Mouse (Mus musculus): Measurements from ENCODE around the gene Ankle2.

The Ankle2 gene

DNA sequence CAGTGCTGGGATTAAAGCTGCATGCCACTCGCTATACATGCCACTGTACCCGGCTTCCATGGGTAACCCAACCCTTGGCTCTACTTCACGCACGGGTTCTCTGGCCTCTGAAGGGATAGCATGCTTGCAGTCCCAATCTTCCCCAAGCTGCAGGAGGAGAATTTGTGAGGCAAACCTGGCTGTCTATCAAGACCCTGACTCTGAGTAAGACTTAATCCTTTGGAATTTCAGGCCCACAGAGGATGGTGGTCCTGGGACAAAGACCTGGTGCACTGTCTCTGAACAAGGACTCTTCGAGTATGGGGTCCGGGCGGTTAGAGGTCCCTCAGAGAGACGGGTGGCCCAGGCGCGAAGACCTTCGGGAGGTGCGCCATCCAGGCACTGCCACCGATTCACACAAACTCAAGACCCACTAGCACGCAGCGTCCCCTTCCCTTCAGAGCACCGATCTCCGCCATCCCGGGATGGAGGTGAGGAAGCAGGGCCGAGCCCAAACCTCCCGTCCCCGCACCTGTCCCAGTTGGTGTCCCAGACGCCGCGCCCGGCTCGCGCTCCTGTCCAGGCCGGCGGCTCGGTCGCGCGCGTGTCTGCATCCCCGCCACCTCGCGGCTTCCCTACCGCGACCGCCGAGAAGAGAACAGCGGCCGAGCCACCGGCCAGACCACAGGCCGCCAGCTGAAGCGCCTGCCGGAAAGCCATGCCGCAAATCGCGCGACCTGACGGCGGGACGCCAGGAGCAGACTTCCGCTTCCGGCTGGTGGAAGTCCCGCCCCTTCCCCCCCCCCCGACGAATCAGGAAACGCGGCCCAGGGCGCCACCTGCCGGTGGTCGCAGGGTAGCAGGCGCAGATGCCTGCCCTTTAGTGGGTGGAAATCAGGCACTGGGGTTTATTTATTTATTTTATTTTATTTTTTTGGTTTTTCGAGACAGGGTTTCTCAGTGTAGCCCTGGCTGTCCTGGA is 38.6 kb downstream of the Ankle2 start, which contains the start of gene Pgam5:
TSS of gene Pgam5 (minus strand) at position 773 of the 961 bp plus-strand sequence.
- ChIA-PET CTCF (interaction anchor here (0.5 to 1.9 kb wide), 13 partner anchors 9 to 1476 kb away, joined by 3 to 16 read pairs (median 3); partner anchors contain the start of genes Pole (in 2 of the 4) and Pxmp2 (in 2 of the 4)), POLR2A (interaction anchor here (0.6 to 4.0 kb wide), 44 partner anchors 9 to 1758 kb away, joined by 3 to 77 read pairs (median 5); partner anchors contain the start of genes Pole (in 4 of the 4), Pxmp2 (in 4 of the 4), Ankle2 (in 2 of the 4) and Chfr (in 1 of the 4))

DNA sequence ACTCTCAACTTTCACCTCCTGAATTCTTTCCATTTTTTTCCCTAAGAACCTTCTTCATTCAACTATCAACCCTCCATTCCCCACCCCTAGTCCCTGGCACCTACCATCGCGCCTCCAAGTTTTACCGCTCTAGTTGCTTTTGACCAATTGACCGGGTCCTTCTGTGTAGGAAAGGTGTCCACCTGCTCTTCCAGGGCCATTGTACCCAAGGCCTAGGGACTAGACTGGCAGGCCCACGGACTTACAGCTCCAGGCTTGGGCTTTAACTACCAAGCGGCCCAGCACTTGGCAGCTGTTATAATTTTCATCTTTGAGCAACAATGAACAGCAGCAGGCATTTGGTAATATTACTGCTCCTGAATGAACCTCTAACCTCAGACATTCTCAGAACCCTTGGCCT is 39.4 kb downstream of the Ankle2 start:
- CTCF ChIA-PET = interaction anchor here in 2 of 4 experiments (1.2 to 1.9 kb wide), 2 partner anchors 14 to 15 kb away, joined by 4 to 16 read pairs; partner anchors contain the start of genes Pole (in 1 of the 2) and Pxmp2 (in 1 of the 2)
- POLR2A ChIA-PET = interaction anchor here in 3 of 4 experiments (0.5 to 4.0 kb wide), 12 partner anchors 9 to 474 kb away, joined by 3 to 77 read pairs (median 6); partner anchors contain the start of genes Pole (in 3 of the 3), Pxmp2 (in 3 of the 3), Ankle2 (in 2 of the 3) and Gtpbp6 (in 1 of the 3)

DNA sequence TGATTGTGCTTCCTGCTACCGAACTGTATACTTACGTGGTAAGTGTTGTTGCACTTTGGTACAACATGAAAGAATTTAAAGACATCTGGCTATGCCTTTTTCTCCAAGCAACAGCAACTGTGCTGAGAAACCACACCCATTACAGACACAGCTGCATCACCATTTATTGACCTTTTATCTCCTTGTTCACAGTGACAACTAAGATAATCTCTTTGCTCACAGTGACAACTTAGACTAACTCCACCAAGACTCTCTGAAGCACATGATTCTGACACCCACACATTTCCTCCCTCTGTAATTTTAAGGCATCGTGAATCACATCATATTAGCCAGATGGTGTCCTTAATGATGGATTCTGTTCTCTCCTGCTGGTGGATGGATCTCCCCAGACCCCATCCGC is 43.3 kb downstream of the Ankle2 start:
- POLR2A ChIA-PET = interaction anchor here in 2 of 4 experiments (1.6 to 3.1 kb wide), 2 partner anchors 12 kb away, joined by 5 to 27 read pairs; partner anchors contain the start of genes Pole (in 2 of the 2) and Pxmp2 (in 2 of the 2)
- CTCF ChIA-PET = no interaction called here

DNA sequence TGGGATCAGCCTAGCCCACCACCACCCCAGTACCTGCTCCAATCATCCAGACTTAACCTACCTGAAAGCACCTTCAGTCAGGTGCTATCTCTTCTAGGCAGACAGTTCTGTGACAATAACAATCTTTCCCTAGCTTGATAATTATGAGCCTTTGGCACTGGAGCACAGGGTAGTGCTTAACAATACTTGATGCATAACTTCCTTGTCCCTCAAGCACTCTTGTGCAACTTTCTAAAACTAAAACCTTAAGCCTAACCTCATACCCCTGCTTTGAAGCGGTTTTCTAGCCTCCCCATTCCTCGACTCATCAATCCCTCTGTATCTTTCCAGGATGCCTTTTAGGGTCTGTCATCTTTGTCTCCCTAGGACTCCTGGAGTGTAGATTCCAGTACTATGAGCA is 44.0 kb downstream of the Ankle2 start:
- ChIA-PET CTCF (no interaction called here), POLR2A (interaction anchor here in 2 of 4 experiments (1.6 to 3.1 kb wide), 2 partner anchors 11 kb away, joined by 5 to 27 read pairs; partner anchors contain the start of genes Pole (in 2 of the 2) and Pxmp2 (in 2 of the 2))

DNA sequence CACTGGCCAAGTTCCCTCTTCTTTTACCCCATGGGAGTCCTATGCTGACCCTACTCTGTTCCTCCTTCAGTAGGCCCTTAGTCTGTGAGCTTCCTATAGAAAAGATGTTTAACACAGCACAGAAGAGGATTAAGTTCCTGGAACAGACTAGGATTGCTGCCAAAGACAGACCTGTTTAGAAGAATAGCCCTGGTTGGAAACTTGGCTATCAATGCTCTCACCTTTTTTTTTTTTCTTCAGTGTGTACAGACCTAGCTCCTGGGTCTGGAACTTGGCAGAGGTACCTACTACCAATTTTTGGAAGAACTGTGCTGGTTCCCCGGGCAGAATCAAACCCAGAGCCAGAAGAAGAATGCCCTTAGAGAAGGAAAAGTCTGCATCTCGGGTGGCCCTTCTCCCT is 45.6 kb downstream of the Ankle2 start:
- ChIA-PET CTCF (interaction anchor here in 1 of 4 experiments (0.6 kb wide), 1 partner anchor 8 kb away, joined by 3 read pairs; no protein-coding TSS in a partner anchor), POLR2A (interaction anchor here in 1 of 4 experiments (0.7 to 2.1 kb wide), 2 partner anchors 10 to 26 kb away, joined by 3 to 10 read pairs; partner anchors contain the start of genes Pole and Pxmp2)

DNA sequence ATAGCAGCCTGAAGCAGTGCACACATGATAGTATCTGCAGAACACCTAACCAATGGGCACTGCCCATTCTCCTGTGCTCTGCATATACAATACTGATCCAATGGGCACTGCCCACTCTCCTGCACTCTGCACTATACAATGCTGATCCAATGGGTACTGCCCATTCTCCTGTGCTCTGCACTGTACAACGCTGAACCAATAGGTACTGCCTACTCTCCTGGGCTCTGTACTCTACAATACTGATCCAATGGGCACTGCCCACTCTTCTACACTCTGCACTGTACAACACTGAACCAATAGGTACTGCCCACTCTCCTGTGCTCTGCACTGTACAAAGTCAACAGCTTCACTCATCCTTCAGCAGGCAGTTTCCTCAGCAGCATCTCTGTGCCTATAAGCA is 46.1 kb downstream of the Ankle2 start:
- CTCF ChIA-PET = no interaction called here

DNA sequence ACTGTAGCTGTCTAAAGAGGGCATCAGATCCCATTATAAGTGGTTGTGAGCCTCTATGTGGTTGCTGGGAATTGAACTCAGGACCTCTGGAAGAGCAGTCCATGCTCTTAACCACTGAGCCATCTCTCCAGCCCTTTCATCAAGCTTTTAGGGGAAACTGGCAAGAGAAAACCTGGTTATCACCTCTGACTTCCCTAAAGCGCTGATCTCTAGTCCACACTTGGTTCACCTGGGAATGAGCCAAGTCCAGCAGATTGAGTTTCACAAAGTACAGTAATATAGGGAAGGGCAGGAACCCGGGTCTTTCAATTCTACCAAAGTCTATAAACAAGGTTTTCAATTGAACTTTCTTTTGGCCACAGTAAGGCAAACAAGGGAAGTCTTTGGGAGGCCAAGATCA is 51.2 kb downstream of the Ankle2 start:
- ChIA-PET POLR2A (interaction anchor here in 1 of 4 experiments (0.7 to 6.7 kb wide), 6 partner anchors 10 to 89 kb away, joined by 3 to 56 read pairs (median 4); partner anchors contain the start of genes Ankle2 and Pgam5), CTCF (interaction anchor here in 1 of 4 experiments (0.6 kb wide), 1 partner anchor 10 kb away, joined by 3 read pairs; no protein-coding TSS in a partner anchor)

More for the DNA sequence above, 46.1 kb downstream of the Ankle2 start:
- POLR2A ChIA-PET = interaction anchor here in 2 of 4 experiments (0.8 to 2.1 kb wide), 3 partner anchors 9 to 109 kb away, joined by 3 to 10 read pairs (median 5); partner anchors contain the start of genes Pole (in 2 of the 2) and Pxmp2 (in 2 of the 2)

DNA sequence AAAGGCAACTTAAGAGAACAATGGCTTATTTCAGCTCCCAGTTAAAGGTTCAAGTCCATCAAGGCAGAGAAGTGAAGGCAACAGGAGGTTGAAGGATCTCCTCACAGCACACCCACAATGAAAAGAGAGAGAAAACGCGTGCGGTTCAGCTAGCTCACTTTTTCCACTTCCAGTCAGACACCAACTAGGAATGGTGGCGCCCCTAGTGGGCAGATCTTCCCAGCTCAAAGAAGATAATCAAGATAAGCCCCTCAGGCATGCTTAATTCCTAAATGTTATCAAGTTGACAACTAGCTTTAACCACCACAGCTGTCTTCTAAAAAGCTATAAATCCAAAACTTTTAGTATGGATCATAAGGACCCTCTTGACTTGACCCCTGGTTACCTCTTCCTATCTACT is 53.7 kb downstream of the Ankle2 start:
- ChIA-PET CTCF (interaction anchor here (0.5 to 2.8 kb wide), 34 partner anchors 8 to 525 kb away, joined by 3 to 16 read pairs (median 3); partner anchors contain the start of genes Ankle2 (in 1 of the 4), Ep400 (in 1 of the 4), Fbrsl1 (in 1 of the 4) and Pgam5 (in 1 of the 4)), POLR2A (interaction anchor here in 3 of 4 experiments (0.7 to 6.7 kb wide), 64 partner anchors 8 to 735 kb away, joined by 3 to 77 read pairs (median 6); partner anchors contain the start of genes Ankle2 (in 2 of the 3), P2rx2 (in 2 of the 3), Pgam5 (in 2 of the 3) and Crlf2 (in 1 of the 3))

DNA sequence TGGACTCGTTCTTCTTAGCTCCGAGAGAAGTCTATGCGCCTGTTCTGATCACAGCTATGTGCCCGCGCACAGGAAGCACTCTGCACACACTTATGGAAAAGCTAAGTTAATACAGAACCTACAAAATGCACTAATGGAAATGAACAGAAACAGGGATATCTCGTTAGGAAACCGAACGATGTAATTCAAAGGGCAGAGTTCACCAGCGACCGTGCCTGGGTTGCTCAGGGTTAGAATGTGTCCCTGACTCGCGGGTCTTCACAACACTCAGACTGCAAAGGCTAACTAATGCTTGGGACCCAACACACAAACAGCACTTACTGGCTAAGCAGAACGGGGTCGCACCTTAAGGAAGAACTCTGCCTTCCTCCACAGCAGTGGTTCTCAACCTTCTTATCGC is 54.4 kb downstream of the Ankle2 start:
- POLR2A ChIA-PET = interaction anchor here (0.7 to 6.7 kb wide), 118 partner anchors 8 to 819 kb away, joined by 3 to 77 read pairs (median 6); partner anchors contain the start of genes Ankle2 (in 4 of the 4), Pgam5 (in 3 of the 4), Ddx51 (in 2 of the 4) and Ep400 (in 2 of the 4)

DNA sequence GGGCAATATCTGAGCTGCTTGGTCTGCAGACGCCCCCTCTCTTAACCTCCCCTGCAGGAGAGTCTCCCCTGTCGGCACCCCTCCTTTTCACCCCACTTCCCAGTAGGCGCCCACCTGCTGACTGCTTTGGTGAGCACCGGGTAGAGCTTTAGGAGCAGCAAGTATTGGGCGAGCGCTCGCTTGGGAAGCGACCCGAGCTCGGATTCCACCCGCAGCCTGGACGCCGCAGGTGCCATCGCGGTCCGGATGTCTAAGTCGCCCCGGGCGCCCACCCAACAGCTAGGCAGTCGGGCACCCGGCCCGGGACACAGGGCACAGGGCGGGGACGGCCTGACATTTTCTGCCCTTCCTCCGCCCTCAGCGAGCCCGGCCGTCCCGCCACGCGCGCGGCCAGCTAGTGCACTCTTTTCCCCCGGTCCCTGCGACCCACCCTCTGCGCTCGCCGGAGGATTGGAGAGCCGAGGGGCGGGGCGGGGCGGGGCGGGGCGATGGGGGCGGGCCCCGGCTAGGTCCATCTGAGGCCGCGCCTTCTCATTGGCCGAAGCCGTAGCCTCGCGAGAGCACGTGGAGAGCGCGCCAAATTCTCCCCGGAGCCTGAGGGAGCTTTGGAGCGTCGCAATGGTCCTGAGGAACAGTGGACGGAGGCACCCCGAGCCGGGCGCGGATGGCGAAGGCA is 55.1 kb downstream of the Ankle2 start, which contains the start of the genes Pxmp2 and Pole:
TSS of gene Pxmp2 (minus strand) at position 417 of the 676 bp plus-strand sequence.
TSS of gene Pole (plus strand) at position 537 of the 676 bp plus-strand sequence.
- POLR2A ChIA-PET = interaction anchor here (0.5 to 6.7 kb wide), 151 partner anchors 9 to 1960 kb away, joined by 3 to 77 read pairs (median 5); partner anchors contain the start of genes Ankle2 (in 4 of the 4), Ddx51 (in 3 of the 4), Ep400 (in 3 of the 4) and Fbrsl1 (in 3 of the 4)
- CTCF ChIA-PET = interaction anchor here in 3 of 4 experiments (0.5 to 2.8 kb wide), 15 partner anchors 15 to 203 kb away, joined by 3 to 16 read pairs (median 4); partner anchors contain the start of genes Chfr (in 1 of the 3) and Pgam5 (in 1 of the 3)

More for the DNA sequence above, 54.4 kb downstream of the Ankle2 start:
- CTCF ChIA-PET = interaction anchor here (0.8 to 2.8 kb wide), 22 partner anchors 15 to 486 kb away, joined by 3 to 16 read pairs (median 4); partner anchors contain the start of genes Ankle2 (in 1 of the 4), Ep400 (in 1 of the 4), Fbrsl1 (in 1 of the 4) and Pgam5 (in 1 of the 4)

DNA sequence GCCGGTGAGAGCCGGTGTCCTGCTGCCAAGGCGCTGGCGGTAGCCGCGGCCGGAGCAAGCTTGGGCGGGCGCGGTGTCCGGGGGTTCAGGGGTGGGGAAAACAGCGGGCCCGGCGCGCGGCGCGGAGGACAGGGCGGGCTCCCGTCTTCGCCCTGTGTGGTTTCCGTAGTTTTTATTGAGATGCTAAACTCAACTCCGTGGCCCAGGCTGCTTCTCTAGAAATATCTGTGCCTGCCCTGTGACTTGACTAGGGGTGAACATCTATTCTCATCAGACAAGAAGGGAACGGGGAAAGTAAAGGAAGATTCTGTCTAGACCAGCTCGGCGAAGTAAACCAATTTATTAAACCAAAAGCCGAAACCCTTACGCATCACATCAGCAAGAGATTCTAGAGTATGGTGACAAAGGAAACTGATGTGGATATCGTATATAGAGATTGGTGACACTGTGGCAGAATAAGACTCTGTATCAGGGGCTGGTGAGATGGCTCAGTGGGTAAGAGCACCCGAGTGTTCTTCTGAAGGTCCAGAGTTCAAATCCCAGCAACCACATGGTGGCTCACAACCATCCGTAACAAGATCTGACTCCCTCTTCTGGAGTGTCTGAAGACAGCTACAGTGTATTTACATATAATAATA is 55.8 kb downstream of the Ankle2 start:
- POLR2A ChIA-PET = interaction anchor here (0.5 to 6.7 kb wide), 127 partner anchors 9 to 1001 kb away, joined by 3 to 77 read pairs (median 5); partner anchors contain the start of genes Ankle2 (in 3 of the 4), Fbrsl1 (in 3 of the 4), Pgam5 (in 3 of the 4) and Chfr (in 2 of the 4)
- CTCF ChIA-PET = interaction anchor here in 2 of 4 experiments (0.6 to 2.8 kb wide), 9 partner anchors 14 to 151 kb away, joined by 3 to 16 read pairs (median 3); partner anchors contain the start of genes Chfr (in 1 of the 2) and Pgam5 (in 1 of the 2)

DNA sequence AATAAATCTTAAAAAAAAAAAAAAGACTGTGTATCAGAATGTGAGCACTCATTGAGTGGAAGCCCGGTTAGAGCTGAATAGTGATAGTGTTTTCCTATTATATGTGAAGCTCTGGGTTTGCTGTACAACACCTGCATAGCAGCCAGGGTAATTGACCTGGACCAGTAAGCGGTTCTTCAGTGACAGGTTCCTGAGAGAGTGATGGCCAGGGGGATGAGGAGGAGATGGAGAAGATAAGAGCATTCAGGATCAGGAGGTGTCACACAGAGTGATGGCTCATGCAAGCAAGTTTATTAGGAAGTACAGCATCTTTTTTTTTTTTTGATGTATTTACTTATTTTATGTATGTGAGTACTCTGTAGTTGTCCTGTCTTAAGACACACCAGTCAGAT is 56.3 kb downstream of the Ankle2 start:
- CTCF ChIA-PET = interaction anchor here in 1 of 4 experiments (1.4 kb wide), 1 partner anchor 34 kb away, joined by 3 read pairs; no protein-coding TSS in a partner anchor
- POLR2A ChIA-PET = interaction anchor here (0.5 to 6.7 kb wide), 45 partner anchors 8 to 734 kb away, joined by 3 to 77 read pairs (median 7); partner anchors contain the start of genes Pgam5 (in 3 of the 4), Ankle2 (in 2 of the 4), P2rx2 (in 2 of the 4) and Chfr (in 1 of the 4)

DNA sequence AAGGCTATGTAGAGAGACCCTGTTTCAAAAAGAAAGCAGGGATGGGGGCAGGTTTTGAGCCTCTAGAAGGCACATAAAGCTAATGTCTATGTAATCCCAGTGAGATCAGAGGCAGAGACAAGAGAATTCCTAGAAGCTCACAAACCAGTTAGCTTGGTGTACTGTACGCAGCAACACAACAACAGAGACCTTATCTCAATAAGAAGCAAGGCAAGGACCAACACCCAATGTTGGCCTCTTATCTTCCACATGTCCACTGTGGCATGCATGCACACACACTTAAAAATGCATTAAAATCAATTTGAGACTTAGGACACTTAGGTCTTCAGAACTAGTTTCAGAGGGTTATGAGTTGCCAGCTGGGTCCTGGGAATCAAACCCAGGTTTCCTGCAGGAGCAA is 60.8 kb downstream of the Ankle2 start:
- ChIA-PET POLR2A (interaction anchor here (0.6 to 2.3 kb wide), 15 partner anchors 10 to 163 kb away, joined by 3 to 9 read pairs (median 3); no protein-coding TSS in a partner anchor), CTCF (interaction anchor here in 1 of 4 experiments (0.6 kb wide), 1 partner anchor 10 kb away, joined by 3 read pairs; no protein-coding TSS in a partner anchor)

DNA sequence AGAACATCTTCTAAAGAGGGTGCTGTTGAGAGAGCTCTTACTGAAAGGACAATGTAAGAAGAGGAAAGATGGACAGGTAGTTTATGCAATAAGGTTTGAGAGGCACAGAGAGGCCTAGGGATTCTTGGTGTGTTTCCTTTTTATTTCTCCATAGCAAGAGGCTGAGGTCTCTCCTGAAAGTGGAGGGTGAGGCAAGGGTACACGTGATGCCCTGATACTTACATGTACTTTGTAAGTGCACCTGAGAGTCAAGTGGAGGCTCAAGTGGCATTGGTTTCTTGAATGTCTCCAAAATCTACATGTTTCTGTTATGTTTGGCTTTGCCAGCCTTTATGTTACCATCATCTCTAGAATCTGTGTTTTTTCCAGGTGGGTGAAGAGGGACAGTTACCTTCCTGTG is 65.8 kb downstream of the Ankle2 start:
- CTCF ChIA-PET = no interaction called here
- POLR2A ChIA-PET = interaction anchor here in 3 of 4 experiments (0.9 to 5.1 kb wide), 6 partner anchors 8 to 38 kb away, joined by 3 to 63 read pairs (median 6); partner anchors contain the start of genes Pole (in 2 of the 3) and Pxmp2 (in 2 of the 3)

DNA sequence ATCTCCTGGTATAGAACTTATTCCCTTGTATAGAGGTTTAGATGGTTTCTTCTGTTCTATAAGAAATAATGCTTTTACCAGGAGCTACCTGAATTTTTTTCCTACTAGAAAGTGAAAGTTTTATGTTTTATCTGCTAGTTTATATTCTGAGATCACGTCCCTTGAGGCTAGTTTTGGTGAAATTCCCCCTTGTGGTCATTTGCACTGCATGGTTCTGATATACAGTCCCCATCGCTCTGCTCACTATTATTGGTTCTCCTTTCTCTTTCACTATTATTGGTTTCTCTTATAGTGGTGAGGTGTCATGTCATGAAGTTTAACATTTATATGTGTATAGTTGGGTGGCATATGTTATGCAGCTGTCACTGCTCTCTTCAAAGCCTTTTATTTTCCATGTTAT is 69.8 kb downstream of the Ankle2 start:
- ChIA-PET POLR2A (interaction anchor here in 3 of 4 experiments (1.1 to 3.4 kb wide), 5 partner anchors 9 to 21 kb away, joined by 3 to 10 read pairs (median 5); partner anchors contain the start of genes Pole (in 3 of the 3) and Pxmp2 (in 3 of the 3)), CTCF (interaction anchor here in 1 of 4 experiments (0.8 kb wide), 1 partner anchor 15 kb away, joined by 3 read pairs; the partner anchor contains the start of genes Pole and Pxmp2)
